Mouse (Mus musculus): ENCODE results near the gene Chd2.
"Not testable (repeated sequence)": the region's sequence is repeated elsewhere in the genome, so short reads cannot be mapped to it uniquely, and the experiment has no call there.

Chd2 gene

GRCm38 (mm10) chr7:73521277-73522193 is 20.1 kb downstream of the Chd2 start:
- no peak for DNase-seq (ENCODE audit: low read depth, low spot score)

- DNase-seq (ENCODE audit: low read depth, low spot score) = no peak
Observed at GRCm38 (mm10) chr7:73520231-73520630, 21.4 kb downstream of the Chd2 start.

GRCm38 (mm10) chr7:73519060-73519796 is 22.4 kb downstream of the Chd2 start:
- DNase-seq (ENCODE audit: low read depth, low spot score) = peak; percentile 86

GRCm38 (mm10) chr7:73518373-73518980 is 23.2 kb downstream of the Chd2 start:
- not testable (repeated sequence) for DNase-seq (ENCODE audit: low read depth, low spot score)

- DNase-seq (ENCODE audit: low read depth, low spot score) = peak; percentile 85
Observed at GRCm38 (mm10) chr7:73517432-73518054, 24.1 kb downstream of the Chd2 start.

GRCm38 (mm10) chr7:73516820-73517219 is 24.8 kb downstream of the Chd2 start:
- DNase-seq (ENCODE audit: low read depth, low spot score) = peak; percentile 51

- DNase-seq (ENCODE audit: low read depth, low spot score) = no peak
Observed at GRCm38 (mm10) chr7:73514560-73514959, 27.1 kb downstream of the Chd2 start.

GRCm38 (mm10) chr7:73512422-73512821 is 29.2 kb downstream of the Chd2 start:
- no peak for DNase-seq (ENCODE audit: low read depth, low spot score)

- DNase-seq (ENCODE audit: low read depth, low spot score) = no peak
Observed at GRCm38 (mm10) chr7:73508688-73509087, 32.9 kb downstream of the Chd2 start.

- no peak for DNase-seq (ENCODE audit: low read depth, low spot score)
Observed at GRCm38 (mm10) chr7:73507491-73507890, 34.1 kb downstream of the Chd2 start.

GRCm38 (mm10) chr7:73506852-73507251 is 34.8 kb downstream of the Chd2 start:
- peak; percentile 50 for DNase-seq (ENCODE audit: low read depth, low spot score)

- DNase-seq (ENCODE audit: low read depth, low spot score) = no peak
Observed at GRCm38 (mm10) chr7:73505266-73505665, 36.4 kb downstream of the Chd2 start.

GRCm38 (mm10) chr7:73498200-73498599 is 43.4 kb downstream of the Chd2 start:
- DNase-seq (ENCODE audit: low read depth, low spot score) = no peak

- DNase-seq (ENCODE audit: low read depth, low spot score) = no peak
Observed at GRCm38 (mm10) chr7:73489261-73489660, 52.4 kb downstream of the Chd2 start.

- DNase-seq (ENCODE audit: low read depth, low spot score) = no peak
Observed at GRCm38 (mm10) chr7:73481094-73481493, 60.5 kb downstream of the Chd2 start.

GRCm38 (mm10) chr7:73479506-73479905 is 62.1 kb downstream of the Chd2 start:
- DNase-seq (ENCODE audit: low read depth, low spot score) = no peak

GRCm38 (mm10) chr7:73478157-73479058 is 63.2 kb downstream of the Chd2 start:
- no peak for DNase-seq (ENCODE audit: low read depth, low spot score)

- DNase-seq (ENCODE audit: low read depth, low spot score) = no peak
Observed at GRCm38 (mm10) chr7:73467741-73468140, 73.9 kb downstream of the Chd2 start.

GRCm38 (mm10) chr7:73463546-73463945 is 78.1 kb downstream of the Chd2 start:
- no peak for DNase-seq (ENCODE audit: low read depth, low spot score)

GRCm38 (mm10) chr7:73454113-73454512 is 87.5 kb downstream of the Chd2 start:
- peak; percentile 33 for DNase-seq (ENCODE audit: low read depth, low spot score)

Data from R1 (cell line).